Mouse (Mus musculus) adipocyte (in vitro differentiated cells): ENCODE data around the gene Olfr624.
"Not testable (repeated sequence)": the region's sequence is repeated elsewhere in the genome, so short reads cannot be mapped to it uniquely, and the experiment has no call there.

Experiments used
- DNase-seq: peaks from one replicate; pipeline ENCODE4 v3.0.0-alpha.2; 2016; ENCODE audit warnings: low spot score

The Olfr624 gene

DNA sequence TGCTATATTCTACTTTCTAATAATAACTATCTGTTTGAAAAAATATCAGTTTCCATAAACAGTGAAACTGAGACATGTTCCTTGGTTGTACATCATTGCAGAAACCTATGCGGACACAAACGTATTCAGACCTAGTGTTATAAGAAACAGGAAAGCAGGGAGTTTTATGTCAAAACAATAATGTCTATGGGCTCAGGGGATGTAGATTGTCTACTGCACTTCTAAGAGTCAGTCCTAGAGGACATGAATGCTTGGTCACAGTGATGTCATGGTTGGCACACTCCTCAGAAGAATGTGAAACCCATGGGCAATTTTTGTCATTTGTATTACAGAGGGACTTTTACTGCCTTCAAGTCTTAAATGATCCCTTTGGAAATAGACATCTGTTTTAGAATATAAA, at the start of gene Olfr624:
Olfr624 (minus strand) TSS at position 101 of the 400 bp plus-strand sequence.
- no peak for DNase-seq

DNA sequence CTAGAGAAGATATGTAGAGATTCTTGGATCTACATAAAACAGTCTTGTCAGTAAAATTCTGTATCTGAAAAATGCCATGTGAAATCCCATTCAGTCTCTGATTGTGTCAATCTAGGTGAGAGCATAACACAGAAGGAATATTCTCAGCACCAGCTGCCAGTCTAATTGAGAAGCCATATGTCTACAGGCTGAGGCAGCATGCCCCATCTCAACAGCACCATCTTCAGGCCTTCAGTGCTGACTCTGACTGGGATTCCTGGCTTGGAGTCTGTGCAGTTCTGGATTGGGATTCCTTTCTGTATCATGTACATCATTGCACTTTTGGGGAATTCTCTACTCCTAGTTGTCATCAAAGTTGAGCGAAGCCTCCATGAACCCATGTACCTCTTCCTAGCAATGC, 45.4 kb upstream of the Olfr624 start:
- not testable (repeated sequence) for DNase-seq

DNA sequence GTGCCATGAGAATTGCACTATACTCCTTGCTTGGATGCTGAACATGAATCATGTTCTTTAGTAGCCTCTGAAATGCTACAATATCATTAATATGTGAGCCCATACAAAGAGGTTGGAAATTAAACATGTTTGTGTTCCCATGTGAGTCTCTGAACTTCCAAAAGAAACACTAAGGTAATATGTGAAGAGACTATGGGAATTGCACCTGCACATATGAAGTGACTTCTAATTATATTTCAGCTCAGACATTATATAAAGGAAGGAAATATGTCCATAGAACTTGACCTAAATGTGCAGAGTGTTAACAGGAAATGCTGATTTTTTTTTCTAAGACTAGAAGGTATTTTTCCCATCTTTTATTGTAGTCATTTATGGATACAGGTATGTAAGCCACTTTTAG, 43.4 kb upstream of the Olfr624 start, which contains the start of gene Olfr243:
Olfr243 (plus strand) TSS at position 301 of the 400 bp plus-strand sequence.
- no peak for DNase-seq

DNA sequence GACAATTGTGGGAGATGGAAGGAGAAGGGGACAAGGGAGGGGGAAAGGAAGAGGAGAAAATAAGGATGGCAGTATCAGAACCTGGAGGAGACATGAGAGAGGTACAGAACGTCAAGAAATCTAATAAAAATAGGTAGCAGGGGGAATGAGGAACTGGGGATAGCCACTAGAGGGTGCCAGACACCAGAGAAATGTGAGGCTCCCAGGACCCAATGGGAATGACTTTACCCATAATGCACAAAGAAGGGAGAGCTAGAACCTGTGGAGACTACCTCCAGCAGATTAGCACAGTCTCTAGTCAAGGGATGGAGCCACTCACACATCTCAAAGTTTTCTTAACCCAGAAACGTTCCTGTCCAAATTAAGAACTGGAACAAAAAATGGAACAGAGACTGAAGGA, 41.0 kb upstream of the Olfr624 start:
- no peak for DNase-seq

DNA sequence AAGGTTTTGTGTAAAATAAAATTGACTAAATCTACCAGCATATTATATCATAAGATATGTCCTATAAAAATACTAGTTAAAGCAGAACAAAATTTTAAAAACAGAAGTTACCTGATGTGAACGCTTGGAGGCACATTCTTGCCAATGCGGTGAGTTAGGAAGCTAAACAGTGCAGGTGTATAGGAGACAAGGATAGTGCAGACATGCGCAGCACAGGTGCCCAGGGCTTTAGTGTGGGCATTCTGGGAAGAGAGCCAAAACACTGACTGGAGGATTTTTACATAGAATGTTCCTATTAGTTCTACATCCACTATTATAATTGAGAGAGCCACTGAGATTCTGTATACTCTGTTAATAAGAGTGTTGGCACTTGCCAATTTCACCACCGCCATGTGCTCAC, 28.5 kb upstream of the Olfr624 start:
- DNase-seq = no peak

DNA sequence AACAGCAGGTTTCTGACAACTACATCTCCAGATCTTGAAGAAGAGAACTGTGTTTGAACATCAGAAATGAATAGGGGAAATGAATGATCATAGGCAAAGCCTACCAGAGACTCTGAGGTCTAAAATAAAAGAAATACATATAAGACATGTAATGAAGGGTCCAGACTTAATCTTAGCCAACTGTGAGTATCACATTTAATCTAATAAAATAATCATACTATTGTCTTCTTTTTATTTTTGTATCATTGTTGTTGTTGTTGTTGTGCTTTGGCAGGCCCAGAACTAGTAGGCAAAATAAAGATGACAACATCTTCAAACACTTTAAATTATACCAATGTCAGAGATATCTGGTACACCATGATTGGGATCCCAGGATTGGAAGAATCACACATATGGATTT, 11.4 kb upstream of the Olfr624 start, which contains the start of gene Olfr625-ps1:
Olfr625-ps1 (plus strand) TSS at position 301 of the 400 bp plus-strand sequence.
- no peak for DNase-seq

DNA sequence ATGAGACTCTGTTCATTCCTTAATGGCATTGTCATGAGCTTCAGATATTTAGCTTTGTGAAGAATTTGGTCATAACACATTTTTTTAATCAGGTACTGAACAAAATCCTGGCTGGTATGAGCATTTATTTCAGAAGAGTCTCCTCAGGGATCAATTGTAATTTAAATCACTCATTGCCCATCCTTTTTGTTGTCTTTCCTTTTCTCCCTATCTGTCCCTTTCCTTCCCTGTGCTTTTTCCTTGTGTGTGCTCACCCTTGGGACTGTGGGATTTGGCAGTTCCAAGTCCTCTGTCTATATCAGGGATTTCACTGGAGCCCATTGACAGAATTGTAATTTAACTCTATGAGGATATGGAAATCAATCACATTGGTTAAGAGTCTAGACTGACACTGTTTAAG, 7.4 kb downstream of the Olfr624 start, which contains the start of gene Olfr623:
Olfr623 (minus strand) TSS at position 101 of the 400 bp plus-strand sequence.
- DNase-seq = no peak

DNA sequence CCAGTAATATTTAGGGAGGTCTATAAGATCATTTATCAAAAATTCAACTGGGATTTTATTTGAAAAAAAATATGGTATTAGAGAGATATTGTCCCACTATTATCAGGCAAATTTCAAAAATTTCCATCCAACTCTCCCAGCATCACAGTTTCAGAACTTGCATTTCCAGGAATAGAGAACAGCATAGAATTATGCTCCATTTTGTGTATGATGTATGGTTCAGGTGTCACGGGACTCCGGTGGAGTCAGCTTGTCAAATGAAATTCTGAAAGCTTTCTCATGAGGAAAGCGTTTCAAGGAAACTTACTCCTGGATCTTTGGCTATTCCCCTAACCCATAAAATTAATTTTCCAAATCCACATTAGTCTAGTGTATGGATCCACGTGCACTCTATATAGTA, 26.9 kb downstream of the Olfr624 start:
- no peak for DNase-seq

DNA sequence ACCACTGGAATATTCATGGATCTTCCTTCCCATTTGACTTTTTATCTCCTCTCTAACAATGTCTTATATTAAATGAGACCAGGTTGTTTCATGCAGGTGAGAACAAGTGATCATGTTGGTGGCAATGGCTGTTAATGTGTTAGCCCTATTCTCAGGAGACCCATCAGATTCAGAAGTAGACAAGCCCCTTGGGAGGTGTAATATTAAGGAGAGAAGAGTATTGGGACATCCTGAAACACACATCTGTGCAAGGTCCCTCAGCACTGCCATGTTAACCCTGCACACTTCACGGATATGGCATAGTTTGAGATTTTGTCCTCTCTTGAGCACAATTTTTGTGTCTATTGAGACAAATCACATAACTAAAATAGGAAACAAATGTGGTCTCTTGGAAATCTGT, 28.4 kb downstream of the Olfr624 start, which contains the start of gene Olfr622:
Olfr622 (minus strand) TSS at position 101 of the 400 bp plus-strand sequence.
- DNase-seq = no peak

DNA sequence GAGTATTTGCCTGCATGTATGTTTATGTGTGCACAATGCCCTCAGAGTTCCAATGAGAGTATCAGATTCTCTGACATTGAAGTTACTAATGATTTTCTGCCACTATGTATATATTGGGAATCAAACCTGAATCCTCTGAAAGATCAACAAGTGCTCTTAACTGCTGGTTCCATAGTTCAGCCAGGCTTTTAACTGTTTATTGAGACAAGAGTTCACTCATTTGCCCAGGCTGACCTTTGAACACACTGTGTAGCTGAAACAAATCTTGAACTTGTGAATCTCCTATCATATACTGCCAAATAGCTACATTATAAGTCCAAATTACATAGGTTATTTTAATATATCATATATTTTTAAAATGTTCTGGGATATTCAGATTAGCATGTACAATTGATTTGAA, 34.2 kb downstream of the Olfr624 start:
- no peak for DNase-seq
